Mouse (Mus musculus): ENCODE results near the gene Tma7. TPM values are rescaled to one million over a fixed set of nuclear protein-coding genes. Genes with fewer than 3 reads are reported as not detected.
A peak's percentile ranks its signal among the peaks of the same experiment; 100 is the strongest.

Gene Tma7
- polyA plus RNA-seq, 1 experiment from 2014 or later, result 805 TPM

DNA sequence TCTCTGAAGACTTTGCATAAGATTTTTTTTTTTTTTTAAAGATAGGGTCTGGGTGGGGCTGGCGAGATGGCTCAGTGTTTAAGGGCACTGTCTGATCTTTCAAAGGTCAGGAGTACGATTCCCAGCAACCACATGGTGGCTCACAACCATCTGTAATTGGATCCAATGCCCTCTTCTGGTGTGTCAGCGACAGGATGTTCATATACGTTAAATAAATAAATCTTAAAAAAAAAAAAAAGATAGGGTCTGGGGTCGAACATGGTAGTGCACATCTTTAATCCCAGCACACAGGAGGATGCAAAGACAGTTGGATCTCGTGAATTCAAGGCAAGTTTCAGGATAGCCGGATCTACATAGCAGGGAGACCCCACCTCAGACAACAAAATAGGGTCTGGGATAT lies 33.1 kb downstream of the Tma7 start:
- no peaks in the 10 kb centered on the region for H3K9me3 ChIP-seq (replicated peaks)
- peaks cover 5% of the 10 kb centered on the region for H3K4me1 ChIP-seq
- H3K27ac ChIP-seq, result no peak overlapping the region
- 89% methylated on average over 7 of the region's 7 CpGs for WGBS
- H3K27me3 ChIP-seq (ENCODE audit: low read depth, poor library complexity, severe bottlenecking), result no peaks in the 10 kb centered on the region
- peaks cover 35% of the 10 kb centered on the region for H3K36me3 ChIP-seq
- no peak overlapping the region for H3K4me3 ChIP-seq
- no peak for DNase-seq (ENCODE audit: low spot score)

GRCm38 (mm10) chr9:109046306-109046705 lies 36.1 kb downstream of the Tma7 start:
- H3K36me3 ChIP-seq, result peaks cover 19% of the 10 kb centered on the region
- peak; percentile 61 for DNase-seq (ENCODE audit: low spot score)

DNA sequence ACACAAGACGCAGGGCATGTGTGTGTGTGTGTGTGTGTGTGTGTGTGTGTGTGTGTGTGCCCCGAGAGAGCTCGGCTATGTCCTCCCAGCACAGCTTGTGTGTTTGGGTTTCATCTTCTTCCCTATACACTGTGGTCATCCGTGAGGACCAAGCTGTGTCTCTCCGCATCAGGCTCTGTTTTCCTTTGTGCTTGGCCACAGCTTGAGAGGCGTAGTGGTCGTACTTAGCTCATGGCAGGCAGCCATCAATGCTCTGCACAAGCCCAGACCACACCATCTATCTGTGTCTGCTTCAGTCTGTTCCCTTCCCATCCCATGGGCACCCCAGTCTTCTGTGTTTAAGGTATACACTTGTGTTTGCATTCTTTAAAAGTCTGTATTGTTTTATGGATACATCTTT lies 41.0 kb downstream of the Tma7 start:
- Histone ChIP-seq H3K4me1 (peaks cover 37% of the 10 kb centered on the region), H3K27me3 (ENCODE audit: low read depth, poor library complexity, severe bottlenecking) (no peaks in the 10 kb centered on the region), H3K36me3 (no peaks in the 10 kb centered on the region), H3K9me3 (replicated peaks) (no peaks in the 10 kb centered on the region), H3K27ac (no peak overlapping the region), H3K4me3 (no peak overlapping the region)
- 91% methylated on average over 7 of the region's 7 CpGs for WGBS
- no peak for DNase-seq (ENCODE audit: low spot score)

More at GRCm38 (mm10) chr9:109046306-109046705, 36.1 kb downstream of the Tma7 start:
- 29% methylated on average over 5 of the region's 5 CpGs for WGBS
- H3K9me3 ChIP-seq (replicated peaks), result no peaks in the 10 kb centered on the region
- no peak overlapping the region for H3K27ac ChIP-seq
- H3K4me1 ChIP-seq, result no peaks in the 10 kb centered on the region
- no peak overlapping the region for H3K4me3 ChIP-seq
- no peaks in the 10 kb centered on the region for H3K27me3 ChIP-seq (ENCODE audit: low read depth, poor library complexity, severe bottlenecking)

DNA sequence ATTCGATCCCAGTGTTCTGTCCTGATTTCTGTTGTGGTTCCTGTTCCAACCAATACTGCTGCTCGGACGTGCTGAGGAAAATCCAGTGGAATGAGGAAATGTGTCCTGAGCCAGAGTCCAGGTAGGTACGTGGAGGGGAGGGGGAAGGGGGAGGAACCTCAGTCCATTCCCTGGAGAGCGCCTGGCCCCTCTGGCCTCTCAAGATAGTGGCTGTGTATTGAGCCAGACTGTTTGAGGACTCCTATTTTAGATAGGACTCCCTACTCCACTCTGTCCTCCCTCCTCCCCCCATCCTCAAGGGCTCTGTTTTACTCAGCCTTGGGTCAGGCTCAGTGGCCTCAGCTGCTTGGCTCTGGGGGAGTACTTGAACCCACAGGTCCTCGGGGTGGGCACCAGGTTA lies 41.5 kb downstream of the Tma7 start:
- H3K27ac ChIP-seq, result no peak overlapping the region
- H3K36me3 ChIP-seq, result no peaks in the 10 kb centered on the region
- H3K4me1 ChIP-seq, result peaks cover 37% of the 10 kb centered on the region
- H3K9me3 ChIP-seq (replicated peaks), result no peaks in the 10 kb centered on the region
- WGBS, result 74% methylated on average over 6 of the region's 6 CpGs
- H3K4me3 ChIP-seq, result no peak overlapping the region
- no peak for DNase-seq (ENCODE audit: low spot score)
- no peaks in the 10 kb centered on the region for H3K27me3 ChIP-seq (ENCODE audit: low read depth, poor library complexity, severe bottlenecking)

- no peak for DNase-seq (ENCODE audit: low spot score)
- H3K4me3 ChIP-seq, result no peak overlapping the region
- H3K27ac ChIP-seq, result no peak overlapping the region
- no peaks in the 10 kb centered on the region for H3K36me3 ChIP-seq
- no peaks in the 10 kb centered on the region for H3K27me3 ChIP-seq (ENCODE audit: low read depth, poor library complexity, severe bottlenecking)
- H3K9me3 ChIP-seq (replicated peaks), result no peaks in the 10 kb centered on the region
- WGBS, result 83% methylated on average over 8 of the region's 8 CpGs
- H3K4me1 ChIP-seq, result peaks cover 37% of the 10 kb centered on the region
Observed at GRCm38 (mm10) chr9:109040216-109040615, 42.2 kb downstream of the Tma7 start.

DNA sequence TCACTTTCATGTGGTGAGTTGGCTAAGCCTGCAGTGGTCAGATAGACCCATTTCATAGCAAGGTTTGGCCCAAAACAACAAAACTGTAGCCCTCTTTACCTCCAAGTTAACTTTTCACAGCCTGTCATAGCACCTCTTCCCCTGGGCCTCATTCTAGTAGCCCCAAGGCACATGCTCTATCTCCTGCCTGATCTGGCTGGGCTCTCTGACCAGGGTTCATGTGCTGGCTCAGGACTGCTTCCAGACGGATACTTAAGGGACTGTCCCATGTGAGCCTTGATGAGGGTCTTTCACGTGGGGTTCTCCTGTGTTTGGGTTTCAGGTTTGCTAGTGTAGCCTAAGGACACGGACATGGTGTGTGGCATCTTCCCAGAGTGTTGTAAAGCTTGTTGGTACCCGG lies 42.7 kb downstream of the Tma7 start:
- Histone ChIP-seq H3K9me3 (replicated peaks) (no peaks in the 10 kb centered on the region), H3K4me1 (peaks cover 37% of the 10 kb centered on the region), H3K36me3 (no peaks in the 10 kb centered on the region), H3K27me3 (ENCODE audit: low read depth, poor library complexity, severe bottlenecking) (no peaks in the 10 kb centered on the region), H3K27ac (0 out of 2 replicates have a peak overlapping the region, but pooled peaks have one; percentile 92), H3K4me3 (no peak overlapping the region)
- DNase-seq (ENCODE audit: low spot score), result no peak
- 85% methylated on average over 4 of the region's 4 CpGs for WGBS

DNA sequence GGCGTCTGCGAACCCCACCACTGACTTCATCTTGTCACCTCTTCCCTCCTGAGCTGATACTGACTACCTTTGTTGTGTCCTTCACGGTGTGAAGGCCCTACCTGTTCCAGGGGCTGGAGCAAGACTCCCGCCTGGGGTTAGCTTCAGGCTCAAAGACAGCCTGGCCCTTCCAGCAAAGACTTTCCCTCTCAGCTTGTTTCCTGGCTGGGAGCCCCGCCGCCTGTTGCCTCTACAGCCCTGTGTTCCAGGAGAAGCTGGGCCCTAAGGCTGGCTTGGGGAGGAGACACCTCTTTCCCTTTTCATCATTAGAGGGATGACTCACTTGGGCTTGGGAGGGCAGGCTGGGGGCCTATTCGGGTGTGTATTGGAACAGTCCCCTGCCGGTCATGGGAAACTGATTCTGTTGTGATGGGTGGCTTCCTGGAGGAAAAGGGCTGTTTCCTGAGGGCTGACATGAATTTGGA lies 43.5 kb downstream of the Tma7 start:
- Histone ChIP-seq H3K27ac (peak overlapping the region; percentile 92), H3K4me3 (peak overlapping the region; percentile 83), H3K36me3 (no peaks in the 10 kb centered on the region), H3K4me1 (peaks cover 37% of the 10 kb centered on the region), H3K9me3 (replicated peaks) (no peaks in the 10 kb centered on the region), H3K27me3 (ENCODE audit: low read depth, poor library complexity, severe bottlenecking) (no peaks in the 10 kb centered on the region)
- no peak for DNase-seq (ENCODE audit: low spot score)
- 16% methylated on average over 8 of the region's 8 CpGs for WGBS

DNA sequence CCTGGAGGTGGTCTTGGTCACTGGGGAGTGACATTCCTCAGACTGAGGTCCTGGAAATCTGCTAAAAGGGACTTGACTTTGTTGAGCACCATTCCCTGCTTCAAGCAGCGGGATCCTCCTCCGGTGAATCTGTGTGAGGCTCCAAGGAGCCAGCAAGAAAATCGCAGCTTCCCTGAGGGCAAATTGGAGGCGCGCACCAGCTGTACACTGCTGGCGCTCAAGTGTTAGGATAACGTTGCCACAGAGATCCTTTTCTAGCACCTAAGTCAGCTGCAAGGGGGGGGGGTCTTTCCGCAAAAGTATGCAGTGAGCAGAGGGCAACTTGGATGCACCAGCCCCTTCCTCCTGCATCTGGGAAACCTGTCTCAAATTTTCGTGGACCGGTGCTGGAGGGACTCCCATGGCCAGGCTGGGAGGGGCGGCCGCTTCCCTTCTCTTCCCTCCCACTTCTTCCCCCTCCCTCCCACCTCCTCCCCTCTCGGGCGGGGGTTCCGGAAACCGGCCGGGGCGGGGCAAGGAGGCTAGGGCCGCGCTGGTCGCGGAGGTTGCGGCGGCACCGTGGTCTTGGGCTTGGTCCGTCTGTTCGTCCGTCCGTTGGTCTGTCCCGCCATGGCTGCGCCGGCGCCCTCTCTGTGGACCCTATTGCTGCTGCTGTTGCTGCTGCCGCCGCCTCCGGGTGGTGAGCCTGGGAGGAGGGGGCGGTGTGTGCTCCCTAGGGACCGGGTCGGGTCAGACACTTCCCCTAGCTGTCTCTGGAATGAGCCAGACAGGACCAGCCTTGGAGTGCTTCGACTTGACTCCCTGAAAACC lies 44.1 kb downstream of the Tma7 start, which contains the start of gene Shisa5:
TSS of gene Shisa5 (plus strand) at position 480 of the 810 bp plus-strand sequence.
- H3K9me3 ChIP-seq (replicated peaks), result no peaks in the 10 kb centered on the region
- WGBS, result under 1% methylated on average over 40 of the region's 40 CpGs
- H3K27ac ChIP-seq, result peak within 1 kb of the TSS; percentile 92
- peak within 1 kb of the TSS; percentile 83 for H3K4me3 ChIP-seq
- H3K27me3 ChIP-seq (ENCODE audit: low read depth, poor library complexity, severe bottlenecking), result no peaks in the 10 kb centered on the region
- H3K4me1 ChIP-seq, result peaks cover 37% of the 10 kb centered on the region
- H3K36me3 ChIP-seq, result no peaks in the 10 kb centered on the region
- DNase-seq (ENCODE audit: low spot score), result peak; percentile 87

DNA sequence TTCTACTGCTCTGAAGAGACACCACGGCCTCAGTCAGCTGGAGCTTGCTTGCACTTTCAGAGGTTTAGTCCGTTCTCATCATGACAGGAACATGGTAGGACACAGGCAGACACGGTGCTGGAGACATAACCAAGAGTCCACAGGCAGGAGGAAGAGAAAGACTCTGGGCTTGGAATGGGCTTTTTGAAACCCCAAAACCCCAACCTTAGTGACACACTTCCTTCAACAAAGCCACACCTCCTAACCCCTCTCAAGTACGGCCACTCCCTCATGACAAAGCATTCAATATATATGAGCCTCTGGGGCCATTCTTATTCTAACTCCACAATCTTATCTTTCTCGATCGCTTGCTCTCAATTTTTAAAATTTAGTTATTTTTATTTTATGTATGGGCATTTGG lies 50.0 kb downstream of the Tma7 start:
- H3K9me3 ChIP-seq (replicated peaks), result no peaks in the 10 kb centered on the region
- no peak overlapping the region for H3K27ac ChIP-seq
- H3K4me1 ChIP-seq, result no peaks in the 10 kb centered on the region
- H3K27me3 ChIP-seq (ENCODE audit: low read depth, poor library complexity, severe bottlenecking), result no peaks in the 10 kb centered on the region
- 0 out of 2 replicates have a peak, but pooled peaks cover 2% of the 10 kb centered on the region for H3K36me3 ChIP-seq
- WGBS, result 86% methylated on average over 6 of the region's 6 CpGs
- H3K4me3 ChIP-seq, result no peak overlapping the region
- DNase-seq (ENCODE audit: low spot score), result no peak

DNA sequence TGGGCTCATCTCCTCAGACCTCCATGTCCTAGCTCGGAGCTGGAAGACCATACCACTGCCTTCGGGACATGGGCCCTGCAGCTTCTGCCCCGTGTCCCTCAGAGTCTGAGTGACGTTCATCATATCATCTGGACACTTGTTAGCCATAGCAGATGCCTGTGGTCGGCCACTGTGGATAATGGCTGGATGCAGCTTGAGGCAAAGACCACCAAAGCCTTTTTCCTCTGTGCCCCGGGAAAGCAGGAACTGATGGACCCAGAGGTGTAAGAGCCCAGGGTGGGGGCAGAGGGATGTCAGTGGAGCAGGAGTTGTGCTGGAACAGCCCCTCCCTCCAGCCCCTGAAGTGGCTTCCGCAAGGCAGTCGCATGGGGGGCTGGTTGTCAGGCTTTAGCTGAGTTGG lies 50.7 kb downstream of the Tma7 start:
- Histone ChIP-seq H3K36me3 (0 out of 2 replicates have a peak, but pooled peaks cover 2% of the 10 kb centered on the region), H3K4me1 (no peaks in the 10 kb centered on the region), H3K27me3 (ENCODE audit: low read depth, poor library complexity, severe bottlenecking) (no peaks in the 10 kb centered on the region), H3K9me3 (replicated peaks) (no peaks in the 10 kb centered on the region), H3K4me3 (no peak overlapping the region), H3K27ac (no peak overlapping the region)
- DNase-seq (ENCODE audit: low spot score), result no peak
- WGBS, result 83% methylated on average over 8 of the region's 8 CpGs

DNA sequence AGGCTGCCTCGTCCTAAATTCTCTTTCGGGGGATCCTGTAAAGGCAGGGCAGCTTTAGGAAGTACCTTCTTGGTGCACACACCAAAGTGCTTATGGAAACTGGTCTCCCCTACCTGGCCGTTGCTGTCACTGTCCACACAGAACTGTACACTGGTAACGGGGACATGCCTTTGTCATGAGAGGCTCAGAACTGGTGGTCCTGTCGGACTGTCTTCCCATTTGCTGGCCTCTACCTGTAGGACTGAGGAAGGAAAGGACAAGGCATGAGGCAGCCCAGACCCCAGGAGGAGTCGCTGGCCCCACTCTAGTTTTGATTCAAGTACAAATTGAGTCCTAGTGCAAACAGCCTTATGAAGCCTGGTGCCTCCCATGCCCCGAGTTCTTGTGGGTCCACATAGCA lies 51.4 kb downstream of the Tma7 start:
- DNase-seq (ENCODE audit: low spot score), result no peak
- Histone ChIP-seq H3K4me3 (no peak overlapping the region), H3K27me3 (ENCODE audit: low read depth, poor library complexity, severe bottlenecking) (no peaks in the 10 kb centered on the region), H3K36me3 (0 out of 2 replicates have a peak, but pooled peaks cover 2% of the 10 kb centered on the region), H3K4me1 (no peaks in the 10 kb centered on the region), H3K27ac (no peak overlapping the region), H3K9me3 (replicated peaks) (no peaks in the 10 kb centered on the region)
- 95% methylated on average over 7 of the region's 7 CpGs for WGBS

DNA sequence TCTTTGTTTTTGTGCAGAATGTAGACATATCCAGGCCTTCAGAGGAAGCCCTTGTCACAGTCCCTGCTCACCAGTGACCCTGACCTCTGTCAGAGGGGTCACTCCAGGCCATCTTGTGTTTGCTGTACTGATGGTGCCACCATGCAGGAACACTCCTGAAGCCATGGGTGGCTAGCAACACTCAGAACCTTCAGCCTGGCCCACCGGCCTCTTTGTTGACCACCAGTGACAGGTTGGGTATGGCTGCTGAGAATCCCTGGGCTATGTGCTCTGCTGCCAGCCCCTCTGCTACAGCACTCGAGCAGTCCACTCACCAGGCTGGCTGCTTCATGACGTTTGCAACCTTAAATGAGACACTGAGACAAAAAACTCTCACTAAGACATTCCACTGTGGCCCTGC lies 52.1 kb downstream of the Tma7 start:
- peak overlapping the region; percentile 8; the same call in 1 of the 2 replicates for H3K27ac ChIP-seq
- DNase-seq (ENCODE audit: low spot score), result no peak
- H3K27me3 ChIP-seq (ENCODE audit: low read depth, poor library complexity, severe bottlenecking), result no peaks in the 10 kb centered on the region
- H3K9me3 ChIP-seq (replicated peaks), result no peaks in the 10 kb centered on the region
- no peak overlapping the region for H3K4me3 ChIP-seq
- H3K4me1 ChIP-seq, result no peaks in the 10 kb centered on the region
- 85% methylated on average over 3 of the region's 3 CpGs for WGBS
- 0 out of 2 replicates have a peak, but pooled peaks cover 2% of the 10 kb centered on the region for H3K36me3 ChIP-seq

DNA sequence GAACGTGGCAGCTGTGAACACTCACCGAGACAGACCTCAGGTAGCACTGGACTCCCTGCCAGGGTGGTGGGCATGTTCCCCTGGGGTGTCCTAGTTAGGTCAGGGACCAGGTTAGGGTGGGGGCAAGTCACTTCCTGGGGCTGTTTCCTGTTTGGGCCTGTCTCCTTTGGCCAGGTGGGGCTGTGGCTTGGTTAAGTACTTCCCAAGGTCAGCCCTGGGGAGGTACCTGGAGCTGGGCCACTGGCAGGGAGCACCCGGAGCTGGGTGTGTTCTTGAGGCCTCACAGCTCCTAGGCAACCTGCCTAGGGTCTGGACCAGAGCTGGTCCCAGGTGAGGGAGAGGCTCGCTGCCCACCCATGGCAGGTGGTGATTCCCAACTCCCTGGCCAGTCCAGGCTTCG lies 53.5 kb downstream of the Tma7 start:
- Histone ChIP-seq H3K36me3 (0 out of 2 replicates have a peak, but pooled peaks cover 2% of the 10 kb centered on the region), H3K9me3 (replicated peaks) (no peaks in the 10 kb centered on the region), H3K4me1 (no peaks in the 10 kb centered on the region), H3K4me3 (no peak overlapping the region), H3K27ac (no peak overlapping the region), H3K27me3 (ENCODE audit: low read depth, poor library complexity, severe bottlenecking) (no peaks in the 10 kb centered on the region)
- DNase-seq (ENCODE audit: low spot score), result no peak
- WGBS, result 81% methylated on average over 5 of the region's 5 CpGs

Data from limb, embryonic 10.5 days (tissue).